Mouse (Mus musculus) midbrain, embryonic 11.5 days (tissue): ENCODE results near the gene Mmp23. TPM values are rescaled to one million over a fixed set of nuclear protein-coding genes. Genes with fewer than 3 reads are reported as not detected.
"Not testable (repeated sequence)": the region's sequence is repeated elsewhere in the genome, so short reads cannot be mapped to it uniquely, and the experiment has no call there.

Experiments
- ATAC-seq: fragments of 200-750 bp; cut with Nextera tagmentation; 2 replicates; pipeline ENCODE4 v1.8.0; 2017; ENCODE audit warnings: moderate TSS enrichment, moderate library complexity; ENCODE audit not compliant: low FRiP score
- DNase-seq: peaks from one replicate; pipeline ENCODE4 v3.0.0; 2015; ENCODE audit warnings: low spot score; ENCODE audit errors: missing footprints
- H3K27ac ChIP-seq: fragments of 300-500 bp; sonication (generic); 2 replicates; pipeline ENCODE4 v1.5.1; 2014; ENCODE audit warnings: low read depth, low read length
- H3K27me3 ChIP-seq: fragments of 300-500 bp; sonication (generic); 2 replicates; pipeline ENCODE4 v1.6.1; 2014; ENCODE audit warnings: mild to moderate bottlenecking, low read length, moderate library complexity, mixed read lengths; ENCODE audit not compliant: control insufficient read depth, insufficient read depth
- H3K36me3 ChIP-seq: fragments of 300-500 bp; sonication (generic); 2 replicates; pipeline ENCODE4 v1.6.1; 2014; ENCODE audit warnings: mild to moderate bottlenecking, low read length, moderate library complexity, mixed read lengths; ENCODE audit not compliant: control insufficient read depth, insufficient read depth
- H3K4me1 ChIP-seq: fragments of 300-500 bp; sonication (generic); 2 replicates; pipeline ENCODE4 v1.6.1; 2014; ENCODE audit warnings: low read length; ENCODE audit not compliant: control insufficient read depth, insufficient read depth
- H3K4me2 ChIP-seq: fragments of 300-500 bp; sonication (generic); 2 replicates; pipeline ENCODE4 v1.6.1; 2014; ENCODE audit warnings: mild to moderate bottlenecking, moderate library complexity
- H3K4me3 ChIP-seq: fragments of 300-500 bp; sonication (generic); 2 replicates; pipeline ENCODE4 v1.5.1; 2014; ENCODE audit warnings: low read depth, low read length
- H3K9ac ChIP-seq: fragments of 300-500 bp; sonication (generic); 2 replicates; pipeline ENCODE4 v1.6.1; 2014; ENCODE audit warnings: low read length
- H3K9me3 ChIP-seq: fragments of 300-500 bp; sonication (generic); 2 replicates; pipeline ENCODE4 v1.6.1; 2016; ENCODE audit warnings: low read length; ENCODE audit not compliant: control insufficient read depth
- WGBS: fragments of 180-500 bp; shearing (Covaris S2); extraction: QIAGEN DNeasy Blood & Tissue Kit; methylation state at CpG from one replicate; pipeline ENCODE4 v1.1.7; 2014; 5-methylcytosine and 5-hydroxymethylcytosine counted together
- polyA plus RNA-seq: library from polyadenylated mRNA; unstranded; fragments of >200 nt; fragmentation: Nextera tagmentation; extraction: Ambion mirVana; gene quantifications from 2 replicates; pipeline ENCODE4 v1.2.1, GENCODE M21; 2014

The Mmp23 gene
- polyA plus RNA-seq, 1 experiment from 2014 or later = 4.1 TPM

- 97% methylated on average over 5 of the region's 5 CpGs for WGBS
- H3K4me1 ChIP-seq = no peaks in the 10 kb centered on the region
- ATAC-seq = no peak
These were observed 7.5 kb downstream of the Mmp23 start for GRCm38 (mm10) chr4:155645721-155646120.

GRCm38 (mm10) chr4:155645308-155645707 is 7.9 kb downstream of the Mmp23 start, which contains the start of gene Gm10563:
Gene Gm10563 (minus strand): TSS chr4:155645408.
- 96% methylated on average over 2 of the region's 2 CpGs for WGBS
- not testable (repeated sequence) for H3K27ac ChIP-seq, H3K9me3 ChIP-seq, H3K9ac ChIP-seq, H3K27me3 ChIP-seq, H3K4me1 ChIP-seq, DNase-seq, H3K4me3 ChIP-seq, H3K4me2 ChIP-seq, ATAC-seq
- H3K36me3 ChIP-seq = peaks cover 43% of the 10 kb centered on the region

More at GRCm38 (mm10) chr4:155645721-155646120, 7.5 kb downstream of the Mmp23 start:
- peaks cover 1% of the 10 kb centered on the region; the same call in 1 of the 2 replicates for H3K27me3 ChIP-seq
- no peak overlapping the region for H3K4me3 ChIP-seq
- H3K9me3 ChIP-seq = no peaks in the 10 kb centered on the region
- no peak overlapping the region for H3K4me2 ChIP-seq
- peaks cover 40% of the 10 kb centered on the region for H3K36me3 ChIP-seq
- DNase-seq = no peak
- no peak overlapping the region for H3K27ac ChIP-seq
- no peak overlapping the region for H3K9ac ChIP-seq

- H3K4me1 ChIP-seq = no peaks in the 10 kb centered on the region
- H3K4me2 ChIP-seq = no peak overlapping the region
- H3K9ac ChIP-seq = no peak overlapping the region
- no peak for ATAC-seq
- WGBS = 92% methylated on average over 1 of the region's 1 CpGs
- H3K27me3 ChIP-seq = no peaks in the 10 kb centered on the region
- H3K36me3 ChIP-seq = peaks cover 27% of the 10 kb centered on the region
- DNase-seq = no peak
- H3K4me3 ChIP-seq = no peak overlapping the region
- H3K27ac ChIP-seq = no peak overlapping the region
- no peaks in the 10 kb centered on the region for H3K9me3 ChIP-seq
These were observed 9.7 kb downstream of the Mmp23 start for GRCm38 (mm10) chr4:155643531-155643930.

- no peak overlapping the region for H3K4me3 ChIP-seq
- peaks cover 30% of the 10 kb centered on the region for H3K36me3 ChIP-seq
- DNase-seq (peak; percentile 12), ATAC-seq (no peak)
- no peaks in the 10 kb centered on the region for H3K4me1 ChIP-seq
- no peaks in the 10 kb centered on the region for H3K9me3 ChIP-seq
- H3K27me3 ChIP-seq = no peaks in the 10 kb centered on the region
- H3K4me2 ChIP-seq = no peak overlapping the region
- no peak overlapping the region for H3K27ac ChIP-seq
- H3K9ac ChIP-seq = no peak overlapping the region
These were observed 17.3 kb downstream of the Mmp23 start for GRCm38 (mm10) chr4:155635766-155636499.

- WGBS = 90% methylated on average over 6 of the region's 6 CpGs
- Histone ChIP-seq H3K9ac (no peak overlapping the region), H3K27ac (no peak overlapping the region), H3K27me3 (no peaks in the 10 kb centered on the region), H3K36me3 (peaks cover 23% of the 10 kb centered on the region), H3K4me3 (no peak overlapping the region), H3K9me3 (no peaks in the 10 kb centered on the region), H3K4me1 (peaks cover 4% of the 10 kb centered on the region), H3K4me2 (no peak overlapping the region)
- DNase-seq (peak; percentile 74), ATAC-seq (no peak)
These were observed 22.9 kb downstream of the Mmp23 start for GRCm38 (mm10) chr4:155630267-155630666.

GRCm38 (mm10) chr4:155624338-155625291 is 28.6 kb downstream of the Mmp23 start, which contains the start of gene Cdk11b:
Gene Cdk11b (plus strand): TSS chr4:155624854.
- peak within 1 kb of the TSS; percentile 94 for H3K4me3 ChIP-seq
- peak within 1 kb of the TSS; percentile 83 for H3K9ac ChIP-seq
- peak within 1 kb of the TSS; percentile 85 for H3K4me2 ChIP-seq
- no peaks in the 10 kb centered on the region for H3K27me3 ChIP-seq
- ATAC-seq = peak; percentile 100
- WGBS = under 1% methylated on average over 84 of the region's 84 CpGs
- H3K27ac ChIP-seq = peak within 1 kb of the TSS; percentile 69
- peak; percentile 100 for DNase-seq
- peaks cover 11% of the 10 kb centered on the region for H3K4me1 ChIP-seq
- peaks cover 7% of the 10 kb centered on the region; the same call in 1 of the 2 replicates for H3K36me3 ChIP-seq
- no peaks in the 10 kb centered on the region for H3K9me3 ChIP-seq

GRCm38 (mm10) chr4:155618321-155618720 is 34.9 kb downstream of the Mmp23 start:
- Histone ChIP-seq H3K4me3 (no peak overlapping the region), H3K36me3 (peaks cover 26% of the 10 kb centered on the region), H3K4me1 (no peaks in the 10 kb centered on the region; the same call in 1 of the 2 replicates), H3K4me2 (no peak overlapping the region), H3K9ac (no peak overlapping the region), H3K9me3 (no peaks in the 10 kb centered on the region), H3K27me3 (no peaks in the 10 kb centered on the region), H3K27ac (no peak overlapping the region)
- WGBS = 89% methylated on average over 5 of the region's 5 CpGs
- no peak for DNase-seq
- ATAC-seq = no peak

- DNase-seq (peak; percentile 57), ATAC-seq (no peak)
- H3K4me3 ChIP-seq = no peak overlapping the region
- no peak overlapping the region for H3K9ac ChIP-seq
- no peak overlapping the region for H3K27ac ChIP-seq
- H3K4me2 ChIP-seq = no peak overlapping the region
- peaks cover 21% of the 10 kb centered on the region for H3K36me3 ChIP-seq
- 90% methylated on average over 3 of the region's 3 CpGs for WGBS
- H3K9me3 ChIP-seq = no peaks in the 10 kb centered on the region
- no peaks in the 10 kb centered on the region for H3K4me1 ChIP-seq
- no peaks in the 10 kb centered on the region for H3K27me3 ChIP-seq
These were observed 39.9 kb downstream of the Mmp23 start for GRCm38 (mm10) chr4:155613264-155613663.

- no peak overlapping the region for H3K27ac ChIP-seq
- H3K9ac ChIP-seq = no peak overlapping the region
- DNase-seq (peak; percentile 69), ATAC-seq (no peak)
- H3K4me2 ChIP-seq = no peak overlapping the region
- no peaks in the 10 kb centered on the region for H3K9me3 ChIP-seq
- peaks cover 17% of the 10 kb centered on the region for H3K36me3 ChIP-seq
- WGBS = 94% methylated on average over 3 of the region's 3 CpGs
- no peaks in the 10 kb centered on the region for H3K4me1 ChIP-seq
- no peak overlapping the region for H3K4me3 ChIP-seq
- no peaks in the 10 kb centered on the region for H3K27me3 ChIP-seq
These were observed 41.3 kb downstream of the Mmp23 start for GRCm38 (mm10) chr4:155611860-155612259.
